Mouse (Mus musculus) CH12.LX (cell line): Measurements from ENCODE around the gene Ptprd. TPM values are rescaled to one million over a fixed set of nuclear protein-coding genes. Genes with fewer than 3 reads are reported as not detected.

ENCODE experiments used
- DNase-seq: peaks from one replicate; pipeline ENCODE4 v3.0.0-alpha.2; 2013; ENCODE audit errors: extremely low read depth
- H3K27ac ChIP-seq: 2 replicates; pipeline ENCODE4 v1.5.1; 2012; ENCODE audit warnings: low read depth, mild to moderate bottlenecking, control low read depth, moderate library complexity; ENCODE audit not compliant: insufficient read depth
- H3K27me3 ChIP-seq: replicated peaks from 2 replicates; pipeline ENCODE3; 2012; ENCODE audit warnings: inconsistent platforms
- H3K36me3 ChIP-seq, 2 experiments: replicated peaks in 1 of 2; 2 replicates each; pipeline versions ENCODE3 to v1.6.1; 2012; ENCODE audit warnings: inconsistent platforms in 1 of 2, low read length in 1 of 2, mild to moderate bottlenecking in 1 of 2, mixed read lengths in 1 of 2, moderate library complexity in 1 of 2; ENCODE audit not compliant: control insufficient read depth in 1 of 2, insufficient read depth in 1 of 2
- H3K4me1 ChIP-seq, 2 experiments: 2 replicates each; pipeline ENCODE4 v1.6.1; 2012; ENCODE audit warnings: inconsistent platforms in 1 of 2, moderate library complexity in 1 of 2; ENCODE audit not compliant: insufficient read depth in 2 of 2, control insufficient read depth in 1 of 2
- H3K4me2 ChIP-seq: 2 replicates; pipeline ENCODE4 v1.6.1; 2012; ENCODE audit warnings: low read depth, mild to moderate bottlenecking, control low read depth; ENCODE audit not compliant: poor library complexity, insufficient read depth, severe bottlenecking
- H3K4me3 ChIP-seq, 3 experiments: fragments of 150-350 bp in 1 of 3; sonication (generic) in 1 of 3; replicated peaks in 1 of 3; 2 replicates each; pipeline versions ENCODE3 to v1.5.1; 2011 to 2012; ENCODE audit warnings: low read depth in 2 of 3, low read length in 2 of 3, mild to moderate bottlenecking in 2 of 3, moderate library complexity in 2 of 3, control low read depth in 1 of 3, improper control_type of control experiment in 1 of 3, inconsistent platforms in 1 of 3, mixed read lengths in 1 of 3; ENCODE audit not compliant: poor library complexity in 1 of 3
- H3K79me2 ChIP-seq: replicated peaks from 2 replicates; pipeline ENCODE4 v1.6.1; 2012; ENCODE audit warnings: mild to moderate bottlenecking, moderate library complexity; ENCODE audit not compliant: control insufficient read depth, poor library complexity, insufficient read depth, severe bottlenecking; ENCODE audit errors: extremely low read depth
- H3K9ac ChIP-seq: 2 replicates; pipeline ENCODE4 v1.6.1; 2012; ENCODE audit warnings: low read depth, mild to moderate bottlenecking, control low read depth, moderate library complexity; ENCODE audit not compliant: insufficient read depth
- H3K9me3 ChIP-seq: replicated peaks from 2 replicates; pipeline ENCODE3; 2012; ENCODE audit warnings: low read length, inconsistent platforms, mixed read lengths
- CHD2 ChIP-seq: IDR thresholded peaks from 2 replicates; pipeline ENCODE4 v1.6.1; 2011; ENCODE audit warnings: low read length, improper control_type of control experiment
- CTCF ChIP-seq, 2 experiments: IDR thresholded peaks in 1 of 2; conservative IDR thresholded peaks in 1 of 2; 2 replicates each; pipeline ENCODE4 v1.5.1; 2011 to 2012; ENCODE audit warnings: low read depth in 2 of 2, low read length in 2 of 2, improper control_type of control experiment in 1 of 2, inconsistent platforms in 1 of 2, mild to moderate bottlenecking in 1 of 2, moderate library complexity in 1 of 2
- E2F4 ChIP-seq: IDR thresholded peaks from 2 replicates; pipeline ENCODE4 v1.6.1; 2011; ENCODE audit warnings: low read depth, low read length, improper control_type of control experiment; ENCODE audit not compliant: insufficient replicate concordance
- GABPA ChIP-seq: IDR thresholded peaks from 2 replicates; pipeline ENCODE4 v1.6.1; 2012; ENCODE audit warnings: low read depth, low read length, improper control_type of control experiment, inconsistent platforms; ENCODE audit not compliant: insufficient replicate concordance
- JUND ChIP-seq: conservative IDR thresholded peaks from 2 replicates; pipeline ENCODE4 v1.6.1; 2011; ENCODE audit warnings: low read depth, low read length, improper control_type of control experiment
- KAT2A ChIP-seq: IDR thresholded peaks from 2 replicates; pipeline ENCODE4 v1.6.1; 2012; ENCODE audit warnings: low read length, improper control_type of control experiment, inconsistent platforms; ENCODE audit not compliant: insufficient replicate concordance
- MAZ ChIP-seq: IDR thresholded peaks from 2 replicates; pipeline ENCODE4 v1.6.1; 2012; ENCODE audit warnings: low read depth, mild to moderate bottlenecking, inconsistent platforms, low read length, improper control_type of control experiment, moderate library complexity
- MEF2A ChIP-seq: IDR thresholded peaks from 2 replicates; pipeline ENCODE4 v1.6.1; 2014; ENCODE audit warnings: low read depth, mild to moderate bottlenecking, inconsistent platforms, low read length, improper control_type of control experiment, borderline replicate concordance
- MXI1 ChIP-seq: IDR thresholded peaks from 2 replicates; pipeline ENCODE4 v1.6.1; 2011; ENCODE audit warnings: mild to moderate bottlenecking, low read depth, low read length, improper control_type of control experiment
- MYC ChIP-seq: IDR thresholded peaks from 2 replicates; pipeline ENCODE4 v1.6.1; 2011; ENCODE audit warnings: low read depth, mild to moderate bottlenecking, improper control_type of control experiment, low read length
- PAX5 ChIP-seq: IDR thresholded peaks from 2 replicates; pipeline ENCODE4 v1.6.1; 2012; ENCODE audit warnings: low read length, inconsistent platforms, mixed read lengths
- POLR2AphosphoS2 ChIP-seq: IDR thresholded peaks from 2 replicates; pipeline ENCODE4 v1.6.1; 2011; ENCODE audit warnings: low read depth, low read length, improper control_type of control experiment
- RCOR1 ChIP-seq: conservative IDR thresholded peaks from 2 replicates; pipeline ENCODE4 v1.6.1; 2012; ENCODE audit warnings: low read depth, mild to moderate bottlenecking, inconsistent platforms, low read length, improper control_type of control experiment
- SMC3 ChIP-seq: IDR thresholded peaks from 2 replicates; pipeline ENCODE4 v1.6.1; 2011; ENCODE audit warnings: low read depth, low read length, improper control_type of control experiment
- TBP ChIP-seq: conservative IDR thresholded peaks from 2 replicates; pipeline ENCODE4 v1.6.1; 2011; ENCODE audit warnings: low read depth, low read length, improper control_type of control experiment
- TCF12 ChIP-seq: IDR thresholded peaks from 2 replicates; pipeline ENCODE4 v1.6.1; 2014; ENCODE audit warnings: low read depth, mild to moderate bottlenecking, inconsistent platforms, low read length, improper control_type of control experiment
- UBTF ChIP-seq: IDR thresholded peaks from 2 replicates; pipeline ENCODE4 v1.6.1; 2012; ENCODE audit warnings: low read depth, mild to moderate bottlenecking, inconsistent platforms, low read length, improper control_type of control experiment, moderate library complexity
- ZMIZ1 ChIP-seq: IDR thresholded peaks from 2 replicates; pipeline ENCODE4 v1.6.1; 2012; ENCODE audit warnings: low read depth, mild to moderate bottlenecking, inconsistent platforms, low read length, improper control_type of control experiment
- ZNF384 ChIP-seq: IDR thresholded peaks from 2 replicates; pipeline ENCODE4 v1.6.1; 2012; ENCODE audit warnings: low read depth, low read length, improper control_type of control experiment, inconsistent platforms
- dilution Hi-C: fragments of 300-500 bp; cut with MboI; formaldehyde crosslinking; loops from 2 replicates; pipeline ENCODE4 v1.14.3; 2020; ENCODE audit warnings: low sequenced_read_pairs; ENCODE audit not compliant: extremely low pct_unique_long_range_greater_than_20kb, extremely low pct_ligation_motif_present
- in situ Hi-C: fragments of 300-500 bp; cut with MboI; formaldehyde crosslinking; loops from 3 replicates; pipeline ENCODE4 v1.14.3; 2019; ENCODE audit warnings: low sequenced_read_pairs, low pct_ligation_motif_present, low pct_unique_long_range_greater_than_20kb, mixed read lengths
- polyA plus RNA-seq: library from polyadenylated mRNA; unstranded; fragments of >175 nt; gene quantifications from 2 replicates; pipeline ENCODE4 v1.2.1, GENCODE M21; 2012; ENCODE audit warnings: low read depth; ENCODE audit not compliant: insufficient read length
- total RNA-seq, 2 experiments: library from RNA; depleted of rRNA; stranded (reverse); fragments of 300-350 nt in 1 of 2; fragments of >200 nt in 1 of 2; gene quantifications; 2 replicates each; pipeline ENCODE4 v1.2.3; 2012 to 2014

The Ptprd gene
- total RNA-seq (2012; rRNA removed) (not detected in 2 replicates), total RNA-seq (2014; rRNA removed) (not detected in 2 replicates), polyA plus RNA-seq (not detected in 2 replicates)

GRCm38 (mm10) chr4:78211529-78212494, at the start of gene Ptprd:
Ptprd (minus strand) TSS chr4:78211961.
- Histone ChIP-seq H3K9me3 (peaks cover 43% of the 10 kb centered on the region), H3K4me3 (no peak within 1 kb of the TSS), H3K27ac (no peak within 1 kb of the TSS), H3K4me2 (no peak within 1 kb of the TSS), H3K9ac (no peak within 1 kb of the TSS), H3K79me2 (no peaks in the 10 kb centered on the region), H3K36me3 (no peaks in the 10 kb centered on the region), H3K27me3 (no peaks in the 10 kb centered on the region), H3K4me1 (no peaks in the 10 kb centered on the region)
- in situ Hi-C loops (no loop called here), dilution Hi-C loops (no loop called here)
- no peak for DNase-seq
- TF ChIP-seq MXI1 (no peak), MAZ (no peak), MYC (no peak), TCF12 (no peak), JUND (no peak), ZNF384 (no peak), ZMIZ1 (no peak), MEF2A (no peak), UBTF (no peak), CHD2 (no peak), CTCF (conservative IDR thresholded peaks at IDR 0.05 in 1 of 2, IDR thresholded peaks at IDR 0.05 in 1 of 2; ENCODE audit: low read depth in 2 of 2, low read length in 2 of 2) (no peak), RCOR1 (no peak), PAX5 (no peak), GABPA (no peak), E2F4 (no peak), KAT2A (no peak), SMC3 (no peak)

- TF ChIP-seq PAX5 (no peak), MYC (no peak), TBP (no peak), MAZ (no peak), JUND (no peak), SMC3 (no peak), POLR2AphosphoS2 (no peak)
- no peaks in the 10 kb centered on the region for H3K79me2 ChIP-seq
- in situ Hi-C loops (no loop called here), dilution Hi-C loops (no loop called here)
- no peak overlapping the region for H3K4me3 ChIP-seq
- peaks cover 26% of the 10 kb centered on the region for H3K9me3 ChIP-seq
- H3K9ac ChIP-seq = no peak overlapping the region
- H3K27me3 ChIP-seq = no peaks in the 10 kb centered on the region
- no peak for DNase-seq
- no peak overlapping the region for H3K27ac ChIP-seq
- H3K4me2 ChIP-seq = no peak overlapping the region
- H3K36me3 ChIP-seq = no peaks in the 10 kb centered on the region
- H3K4me1 ChIP-seq = no peaks in the 10 kb centered on the region
Measured at GRCm38 (mm10) chr4:78235820-78236219, 24.1 kb upstream of the Ptprd start.
